In the genomic region with DNA sequence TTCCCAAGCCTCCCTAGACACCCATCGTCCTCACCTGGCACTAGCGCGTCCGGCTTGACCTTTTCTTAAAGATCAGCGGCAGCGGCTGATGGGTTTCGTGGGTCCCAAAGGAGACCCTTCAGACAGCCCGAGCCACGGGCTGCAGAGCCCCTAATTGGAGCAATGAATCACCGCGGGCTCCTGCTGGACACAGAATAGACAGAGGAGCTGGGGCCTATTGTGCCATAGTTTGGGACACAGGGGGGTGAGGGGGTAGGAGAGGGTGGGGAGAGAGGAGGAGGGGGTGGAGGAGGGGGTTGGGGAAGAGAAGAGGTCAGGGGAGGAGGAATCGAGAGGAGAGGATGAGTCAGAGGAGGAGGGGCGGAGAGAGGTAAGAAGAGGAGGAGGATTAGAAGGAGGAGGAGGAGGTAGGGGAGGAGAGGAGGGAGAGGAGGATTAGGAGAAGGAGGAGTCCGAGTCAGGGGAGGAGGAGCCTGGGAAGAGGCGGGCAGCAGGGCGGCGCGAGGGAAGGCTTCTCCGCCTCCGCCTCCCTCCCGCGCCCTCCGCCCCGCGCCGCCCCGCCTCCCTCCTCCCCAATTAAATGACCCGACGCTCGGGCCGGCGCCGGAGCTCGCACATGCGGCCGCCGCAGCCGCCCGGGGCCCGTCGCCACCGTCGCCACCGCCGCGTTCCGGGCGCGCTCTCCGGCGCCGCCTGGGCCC, we compare ENCODE assay signal across 8 mouse cellular contexts. TPM values are rescaled to one million over a fixed set of nuclear protein-coding genes. Genes with fewer than 3 reads are reported as not detected.
DNase-seq lines count a peak whose midpoint lies in the region; ATAC-seq and TF ChIP-seq lines count a peak whose summit lies in the region.

Gse1 (plus strand) TSS at position 566 of the 701 bp plus-strand sequence.

- 32% methylated on average over 50 of the region's 52 CpGs for WGBS in thymus, adult 2 months
- WGBS in intestine, embryonic 16.5 days: 1% methylated on average over 43 of the region's 52 CpGs
- 8% methylated on average over 36 of the region's 52 CpGs for WGBS in midbrain, embryonic 10.5 days
- 5% methylated on average over 35 of the region's 52 CpGs for WGBS in stomach, embryonic 15.5 days

- H3K4me2 ChIP-seq in intestine, embryonic 16.5 days (ENCODE audit: low read depth, low read length): peak within 1 kb of the TSS; percentile 97
- H3K4me2 ChIP-seq in stomach, embryonic 15.5 days: peak within 1 kb of the TSS; percentile 95

- peak; percentile 82 for ATAC-seq in intestine, embryonic 16.5 days
- ATAC-seq in stomach, embryonic 15.5 days (ENCODE audit: insufficient read depth, low FRiP score, low read depth): peak; percentile 82

- intact Hi-C loops in left cerebral cortex, postnatal 36 days (cut with DNase I): loop anchor here (5.0 kb wide), 1 partner anchor 34 kb away; no protein-coding TSS in a partner anchor

- TF ChIP-seq POLR2A in thymus, adult 2 months (IDR thresholded peaks at IDR 0.05; ENCODE audit: control insufficient read depth, extremely low read depth, insufficient read depth, low read length, poor library complexity): no peak

- no peak for TF ChIP-seq CTCF in thymus, adult 2 months (IDR thresholded peaks at IDR 0.05; ENCODE audit: borderline replicate concordance, control insufficient read depth, extremely low read depth, insufficient read depth, low read length, poor library complexity)

- H3K4me1 ChIP-seq in thymus, adult 2 months (replicated peaks; ENCODE audit: control insufficient read depth, insufficient read depth, low read length): peaks cover 14% of the 10 kb centered on the region
- H3K4me1 ChIP-seq in intestine, embryonic 16.5 days (ENCODE audit: control insufficient read depth, insufficient read depth, low read length): peaks cover 68% of the 10 kb centered on the region
- peaks cover 92% of the 10 kb centered on the region for H3K4me1 ChIP-seq in midbrain, embryonic 10.5 days
- peaks cover 69% of the 10 kb centered on the region for H3K4me1 ChIP-seq in stomach, embryonic 15.5 days

- H3K27ac ChIP-seq in thymus, adult 2 months (ENCODE audit: control insufficient read depth, insufficient read depth, low read length): no peak within 1 kb of the TSS
- peak within 1 kb of the TSS; percentile 64 for H3K27ac ChIP-seq in intestine, embryonic 16.5 days (ENCODE audit: low read length)
- peak within 1 kb of the TSS; percentile 88 for H3K27ac ChIP-seq in midbrain, embryonic 10.5 days (replicated peaks)
- H3K27ac ChIP-seq in stomach, embryonic 15.5 days: peak within 1 kb of the TSS; percentile 45

- peaks cover 20% of the 10 kb centered on the region for H3K27me3 ChIP-seq in thymus, adult 2 months (ENCODE audit: control insufficient read depth, insufficient read depth, low read length)
- peaks cover 21% of the 10 kb centered on the region; the same call in 1 of the 2 replicates for H3K27me3 ChIP-seq in intestine, embryonic 16.5 days (replicated peaks; ENCODE audit: control insufficient read depth, insufficient read depth, low read length)
- H3K27me3 ChIP-seq in midbrain, embryonic 10.5 days (ENCODE audit: low read depth, poor library complexity, severe bottlenecking): peaks cover 55% of the 10 kb centered on the region
- 0 out of 2 replicates have a peak, but pooled peaks cover 9% of the 10 kb centered on the region for H3K27me3 ChIP-seq in stomach, embryonic 15.5 days (replicated peaks)

- H3K9ac ChIP-seq in intestine, embryonic 16.5 days (ENCODE audit: low read depth, low read length): peak within 1 kb of the TSS; percentile 74
- H3K9ac ChIP-seq in stomach, embryonic 15.5 days: peak within 1 kb of the TSS; percentile 46

- H3K4me3 ChIP-seq in thymus, adult 2 months (ENCODE audit: control insufficient read depth, insufficient read depth, low read length): peak within 1 kb of the TSS; percentile 31
- peak within 1 kb of the TSS; percentile 65 for H3K4me3 ChIP-seq in intestine, embryonic 16.5 days (ENCODE audit: low read length)
- peak within 1 kb of the TSS; percentile 75 for H3K4me3 ChIP-seq in midbrain, embryonic 10.5 days
- H3K4me3 ChIP-seq in stomach, embryonic 15.5 days (replicated peaks): peak within 1 kb of the TSS; percentile 62

- no peaks in the 10 kb centered on the region for H3K36me3 ChIP-seq in thymus, adult 2 months (ENCODE audit: control insufficient read depth, insufficient read depth, low read length)
- no peaks in the 10 kb centered on the region for H3K36me3 ChIP-seq in intestine, embryonic 16.5 days (ENCODE audit: control insufficient read depth, insufficient read depth, low read length)
- H3K36me3 ChIP-seq in midbrain, embryonic 10.5 days: no peaks in the 10 kb centered on the region; the same call in 1 of the 2 replicates
- no peaks in the 10 kb centered on the region for H3K36me3 ChIP-seq in stomach, embryonic 15.5 days

- H3K9me3 ChIP-seq in intestine, embryonic 16.5 days (ENCODE audit: control insufficient read depth, low read length): no peaks in the 10 kb centered on the region
- H3K9me3 ChIP-seq in midbrain, embryonic 10.5 days (replicated peaks): no peaks in the 10 kb centered on the region
- H3K9me3 ChIP-seq in stomach, embryonic 15.5 days: no peaks in the 10 kb centered on the region

- peak; percentile 26 for DNase-seq in thymus, adult 2 months
- DNase-seq in thymus, postnatal 25 days: no peak
- DNase-seq in embryo, embryonic 10.5 days (ENCODE audit: low spot score): peak; percentile 94
- DNase-seq in gonadal fat pad, adult 2 months (ENCODE audit: low read depth): peak; percentile 33
- peak; percentile 59 to 66 for DNase-seq in left cerebral cortex, postnatal 36 days (ENCODE audit: low spot score in 2 of 2)
- DNase-seq in midbrain, embryonic 10.5 days (ENCODE audit: low spot score): peak; percentile 90

RNA-seq across cellular contexts. Expression of gene Gse1, which starts in this region (rescaled TPM):
- 202 and 226 TPM in 2 replicates for polyA plus RNA-seq in thymus, adult 2 months (2012; rRNA removed)
- 24.0 and 29.1 TPM in 2 replicates for polyA plus RNA-seq in gonadal fat pad, adult 2 months (2012; rRNA removed)
- polyA plus RNA-seq in intestine, embryonic 16.5 days (2015; fragmentation: Nextera tagmentation; extraction: Ambion mirVana): 7.3 and 8.3 TPM in 2 replicates
- 10 to 100 TPM; 64.1 to 87.6 TPM for total RNA-seq in left cerebral cortex, postnatal 36 days (2021)
- 12.7 and 15.6 TPM in 2 replicates for polyA plus RNA-seq in midbrain, embryonic 10.5 days (2016; fragmentation: Nextera tagmentation; extraction: Ambion mirVana)
- 9.6 and 10.8 TPM in 2 replicates for polyA plus RNA-seq in stomach, embryonic 15.5 days (2015; fragmentation: Nextera tagmentation; extraction: Ambion mirVana)
